Mouse (Mus musculus) testis, postnatal 14 days (tissue): Measurements from ENCODE around the gene Rrp7a.

Experiments
- DNase-seq: peaks from one replicate; pipeline ENCODE4 v3.0.0; 2021; ENCODE audit warnings: low spot score

Rrp7a gene

GRCm38 (mm10) chr15:83065543-83065942 lies 57.1 kb downstream of the Rrp7a start:
- DNase-seq = no peak
